Mouse (Mus musculus): Measurements from ENCODE around the gene Appl1. TPM values are rescaled to one million over a fixed set of nuclear protein-coding genes. Genes with fewer than 3 reads are reported as not detected.
"Not testable (repeated sequence)": the region's sequence is repeated elsewhere in the genome, so short reads cannot be mapped to it uniquely, and the experiment has no call there.

Appl1 gene
- total RNA-seq, 4 experiments from 2014 or later, result 28.7 to 94.6 (median 58.6) TPM

DNA sequence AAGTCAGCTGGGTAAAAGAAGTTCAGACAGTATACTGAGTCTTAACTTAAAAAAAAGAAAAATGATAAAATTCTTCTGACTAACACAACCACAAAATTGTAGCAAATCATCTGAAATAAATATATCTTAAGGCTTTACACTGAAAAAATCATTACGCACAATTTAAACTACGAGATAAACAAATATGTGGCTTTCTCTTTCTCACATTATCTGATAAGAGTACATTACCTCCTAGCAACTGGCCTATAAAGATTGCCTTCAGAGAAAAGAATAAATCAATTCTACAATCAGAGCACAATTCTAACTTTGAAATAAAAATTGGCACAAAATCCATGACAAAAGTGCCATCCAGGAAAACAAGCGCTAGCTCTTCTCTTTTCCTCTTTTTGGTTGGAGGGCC lies 1.9 kb downstream of the Appl1 start:
- no peak for DNase-seq

- no peak for DNase-seq
Observed at GRCm38 (mm10) chr14:26960518-26960917, 10.5 kb downstream of the Appl1 start.

- DNase-seq, result not testable (repeated sequence)
Observed at GRCm38 (mm10) chr14:26956139-26956538, 14.9 kb downstream of the Appl1 start.

GRCm38 (mm10) chr14:26935558-26935957 lies 35.5 kb downstream of the Appl1 start:
- DNase-seq, result no peak

GRCm38 (mm10) chr14:26934891-26935290 lies 36.1 kb downstream of the Appl1 start:
- no peak for DNase-seq

DNA sequence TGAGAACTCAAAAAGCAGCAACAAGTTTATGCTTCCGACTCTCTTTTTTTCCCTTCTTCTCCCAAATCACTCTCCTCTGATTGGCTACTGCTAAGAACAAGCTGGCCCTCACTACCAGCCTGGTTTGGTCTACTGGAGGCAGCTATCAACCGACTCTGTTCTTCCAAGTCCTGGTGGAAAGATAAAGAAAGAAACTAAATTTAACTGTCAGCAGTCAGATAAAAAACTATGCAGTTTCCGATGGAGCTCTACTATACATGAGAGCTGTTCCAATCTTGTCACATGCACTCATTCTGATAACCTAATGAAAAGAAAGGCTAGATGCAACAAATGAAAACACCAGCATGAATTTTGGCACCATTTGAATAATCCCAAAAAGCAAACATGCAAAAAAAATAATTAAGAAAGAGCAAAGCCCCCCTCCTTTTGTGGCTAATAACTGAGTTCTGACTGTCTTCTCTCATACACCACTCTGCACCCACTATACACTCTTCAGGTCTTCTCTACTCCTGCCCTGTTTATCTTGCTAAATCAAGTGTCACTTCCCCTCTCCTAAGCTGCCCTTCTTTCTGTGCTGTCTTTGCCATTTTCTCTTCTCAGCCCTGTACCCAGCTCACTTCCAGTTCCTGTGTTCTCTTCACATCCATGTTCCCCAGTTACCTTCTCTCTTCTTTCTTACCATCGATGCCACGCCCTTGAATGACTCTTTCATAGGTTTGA lies 47.2 kb downstream of the Appl1 start:
- DNase-seq, result no peak

- no peak for DNase-seq
Observed at GRCm38 (mm10) chr14:26919310-26919709, 51.7 kb downstream of the Appl1 start.

DNA sequence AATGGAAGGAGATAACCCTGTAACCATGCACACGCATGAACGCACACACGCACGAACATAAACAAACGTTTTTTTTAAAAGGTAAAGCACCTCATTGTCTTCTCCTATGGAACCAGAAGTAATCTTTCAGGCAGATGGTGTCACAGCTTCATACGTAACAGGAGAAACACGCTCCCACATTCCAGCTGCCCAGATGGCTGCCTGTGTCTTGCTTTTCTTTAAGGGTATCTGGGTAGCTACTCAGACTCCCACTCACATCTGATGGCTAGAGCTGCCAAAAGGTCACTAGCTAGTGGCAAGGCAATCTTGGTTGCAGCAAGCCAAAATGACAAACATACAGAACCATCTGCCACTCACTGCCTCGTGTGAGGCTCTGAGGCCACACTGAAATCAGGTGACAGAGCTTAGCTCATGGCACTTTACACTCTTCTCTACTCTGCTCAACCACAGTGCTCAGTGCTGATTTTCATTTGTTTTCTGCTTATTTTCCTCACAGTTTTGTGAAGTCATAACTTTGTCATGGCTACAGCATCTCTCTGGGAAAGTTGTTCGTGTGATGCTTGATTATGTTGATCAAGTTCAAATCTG lies 57.3 kb downstream of the Appl1 start:
- no peak for DNase-seq

GRCm38 (mm10) chr14:26911826-26912225 lies 59.2 kb downstream of the Appl1 start:
- no peak for DNase-seq

DNA sequence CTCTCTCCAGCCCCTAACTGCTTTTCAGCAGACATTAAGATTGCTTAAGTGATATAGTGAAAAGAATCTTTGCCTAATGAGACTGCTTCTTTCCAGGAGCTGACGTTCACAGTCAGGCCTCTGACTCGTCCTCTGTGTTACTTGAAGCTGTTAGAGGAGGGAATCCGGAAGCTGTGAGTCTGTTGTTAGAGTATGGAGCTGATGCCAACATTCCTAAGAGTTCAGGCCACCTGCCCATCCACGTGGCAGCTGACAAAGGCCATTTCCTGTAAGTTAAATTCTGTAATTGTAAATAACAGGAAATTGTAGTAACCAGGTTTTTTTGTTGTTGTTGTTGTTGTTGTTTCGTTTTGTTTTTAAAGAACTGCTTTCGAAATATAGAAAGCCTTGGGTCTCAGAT lies 59.8 kb downstream of the Appl1 start:
- DNase-seq, result no peak

DNA sequence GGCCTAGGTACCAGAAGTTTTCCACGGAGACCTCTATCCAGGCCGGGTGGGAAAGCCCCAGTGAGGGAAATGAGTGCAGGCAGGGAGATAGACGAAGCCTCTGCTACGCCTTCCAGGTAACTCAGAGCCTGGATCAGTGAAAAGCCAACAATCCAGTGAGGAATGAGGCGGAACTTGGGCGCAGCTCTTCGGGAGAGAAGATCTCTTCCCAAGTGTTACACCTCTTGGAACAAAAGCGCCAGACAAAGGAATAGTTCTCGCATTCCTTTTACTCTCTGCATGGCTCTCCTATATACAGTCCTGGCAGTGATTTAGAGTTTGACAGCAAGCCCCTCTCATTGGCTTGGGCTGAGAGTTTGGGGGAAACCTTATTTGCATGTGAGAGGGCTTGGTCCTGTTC lies 60.6 kb downstream of the Appl1 start:
- DNase-seq, result not testable (repeated sequence)

DNA sequence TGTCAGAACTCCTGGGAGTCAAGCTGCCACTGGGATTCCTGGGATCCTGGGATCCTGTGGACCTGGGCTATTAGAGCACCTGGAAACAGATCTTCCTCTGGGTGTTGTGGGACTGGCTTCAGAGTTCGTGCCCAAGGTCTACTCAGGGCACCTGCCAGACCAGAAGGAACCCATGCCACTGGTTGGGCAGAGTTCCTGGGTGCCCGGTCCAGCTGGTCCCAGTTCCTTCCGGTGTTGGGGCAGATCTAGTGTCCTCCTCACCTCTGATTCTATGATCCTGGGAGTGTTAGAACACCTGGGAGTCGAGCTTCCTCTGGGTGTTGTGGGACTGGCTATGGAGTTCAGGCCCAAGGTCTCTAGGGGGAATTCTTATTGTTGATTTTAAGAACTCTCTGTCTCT lies 63.6 kb downstream of the Appl1 start:
- DNase-seq, result no peak

DNA sequence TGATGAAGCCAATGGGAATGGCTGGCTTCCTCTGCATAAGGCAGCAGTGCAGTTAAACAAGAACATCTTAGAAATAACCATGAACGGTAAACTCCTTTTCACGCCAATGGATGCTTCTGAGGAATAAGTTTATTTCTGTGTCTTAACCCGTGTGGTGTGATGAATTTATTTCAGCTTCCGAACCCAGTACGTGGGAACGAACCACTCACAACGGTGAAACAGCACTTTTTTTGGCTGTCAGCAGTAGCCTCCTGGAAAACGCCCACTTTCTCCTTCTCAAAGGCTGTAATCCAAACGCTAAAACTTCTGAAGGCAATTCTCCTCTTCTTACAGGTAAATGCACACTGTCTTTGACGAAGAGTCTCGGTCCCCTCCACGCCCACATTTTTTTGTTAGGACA lies 70.1 kb downstream of the Appl1 start:
- DNase-seq, result no peak

DNA sequence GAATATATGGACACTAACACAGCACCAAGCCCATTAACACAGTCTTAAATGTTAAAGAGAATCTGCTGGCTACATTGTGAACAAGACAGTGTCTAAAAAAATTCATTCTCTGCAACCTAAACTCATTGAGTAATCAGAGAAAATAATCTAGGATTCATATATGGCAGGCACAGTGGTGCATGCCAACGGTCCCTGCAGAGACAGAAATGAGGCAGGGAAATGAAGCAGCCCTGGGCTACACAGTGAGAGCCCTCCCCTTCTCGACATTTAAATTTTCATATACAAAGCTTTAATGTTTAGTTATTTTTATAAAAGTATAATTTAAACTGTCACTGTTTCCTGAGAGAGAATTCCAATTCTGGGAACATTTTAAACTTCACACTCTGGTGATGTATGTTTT lies 71.5 kb downstream of the Appl1 start:
- DNase-seq, result no peak

DNA sequence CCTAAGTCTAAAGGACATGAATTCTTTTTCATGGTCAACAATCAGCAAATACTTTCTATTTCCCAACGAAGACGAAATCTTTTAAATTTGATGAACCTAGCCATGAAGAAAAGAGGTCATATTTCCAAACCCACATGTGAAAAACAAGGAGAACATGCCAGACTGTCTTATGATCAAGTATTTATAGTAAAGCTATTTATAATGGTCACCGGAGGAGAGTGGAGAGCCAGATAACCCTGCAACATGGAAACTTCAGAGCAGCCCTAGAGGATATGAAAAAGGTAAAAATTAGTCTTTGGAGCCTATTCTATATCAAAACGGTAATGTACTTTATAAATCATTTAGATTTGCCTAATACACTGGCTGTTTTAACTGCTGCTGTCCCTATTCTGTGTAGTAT lies 76.6 kb downstream of the Appl1 start, which contains the start of gene Asb14:
Gene Asb14, plus strand, starts transcription at position 166 of the 400 bp plus-strand sequence.
- DNase-seq, result no peak

DNA sequence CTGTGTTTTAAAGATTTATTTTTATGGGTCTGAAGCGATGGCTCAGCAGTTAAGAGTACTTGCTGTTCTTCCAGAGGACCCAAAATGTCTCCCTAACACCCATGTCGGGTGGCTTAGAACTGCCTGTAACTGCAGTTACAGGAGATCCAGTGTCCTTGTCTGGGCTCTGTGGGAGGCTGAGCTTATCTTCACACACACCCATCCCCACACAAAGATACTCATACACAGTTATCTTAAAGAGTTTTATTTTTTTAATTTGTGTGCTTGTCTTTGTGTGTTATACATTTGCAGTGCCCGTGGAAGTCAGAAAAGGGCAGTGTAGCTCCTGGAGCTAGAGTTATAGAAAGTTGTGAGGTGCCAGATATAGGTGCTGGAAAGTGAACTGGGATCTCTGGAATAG lies 80.3 kb downstream of the Appl1 start:
- no peak for DNase-seq

GRCm38 (mm10) chr14:26887244-26887643 lies 83.8 kb downstream of the Appl1 start:
- no peak for DNase-seq

GRCm38 (mm10) chr14:26881700-26882099 lies 89.3 kb downstream of the Appl1 start:
- no peak for DNase-seq

DNA sequence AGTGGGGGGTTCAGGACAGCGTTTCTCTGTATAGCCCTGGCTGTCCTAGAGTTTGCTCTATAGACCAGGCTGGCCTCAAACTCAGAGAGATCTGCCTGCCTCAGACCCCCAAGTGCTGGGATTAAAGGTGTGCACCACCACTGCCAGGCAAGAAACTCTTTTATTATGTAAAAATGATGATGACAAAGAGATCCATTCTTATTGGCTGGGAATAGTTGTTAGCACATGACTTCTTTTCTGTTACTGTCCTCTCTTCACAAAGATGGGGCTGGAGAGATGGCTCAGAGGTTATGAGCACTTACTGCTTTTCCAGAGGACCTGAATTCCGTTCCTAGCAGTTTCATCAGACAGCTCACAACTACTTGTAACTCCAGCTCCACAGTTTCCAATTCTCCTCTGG lies 91.1 kb downstream of the Appl1 start:
- DNase-seq, result no peak

- no peak for DNase-seq
Observed at GRCm38 (mm10) chr14:26878756-26879155, 92.3 kb downstream of the Appl1 start.
